ENCODE assay signal across 9 mouse cellular contexts in genomic region chr10:52704101-52705051, GRCm38 (mm10). TPM values are rescaled to one million over a fixed set of nuclear protein-coding genes. Genes with fewer than 3 reads are reported as not detected.
DNase-seq lines count a peak whose midpoint lies in the region; ATAC-seq lines count a peak whose summit lies in the region.
"Had no signal": no experiment of that assay in that cellular context is flagged by ENCODE, and none has a peak within 500 bp of the region (broad histone marks: within the 10 kb centered on the region; RNA-seq: fewer than 3 reads in every experiment).

No protein-coding gene starts in this region.

- H3K9me3 ChIP-seq in forebrain, embryonic 14.5 days (replicated peaks; ENCODE audit: control insufficient read depth, low read length) = no peaks in the 10 kb centered on the region
- no peaks in the 10 kb centered on the region for H3K9me3 ChIP-seq in hindbrain, embryonic 16.5 days (ENCODE audit: control insufficient read depth, low read length)
- H3K9me3 ChIP-seq in neural tube, embryonic 11.5 days (ENCODE audit: control insufficient read depth, low read length) = no peaks in the 10 kb centered on the region

- under 1% methylated on average over 31 of the region's 31 CpGs for WGBS in forebrain, embryonic 14.5 days
- WGBS in hindbrain, embryonic 16.5 days = 1% methylated on average over 31 of the region's 31 CpGs
- 1% methylated on average over 31 of the region's 31 CpGs for WGBS in neural tube, embryonic 11.5 days

- peak overlapping the region; percentile 81 for H3K9ac ChIP-seq in forebrain, embryonic 14.5 days (ENCODE audit: low read length)
- peak overlapping the region; percentile 75 for H3K9ac ChIP-seq in hindbrain, embryonic 16.5 days (ENCODE audit: low read depth, low read length)
- peak overlapping the region; percentile 82 for H3K9ac ChIP-seq in neural tube, embryonic 11.5 days (ENCODE audit: low read length)

- H3K27me3 ChIP-seq in forebrain, embryonic 14.5 days (replicated peaks; ENCODE audit: control insufficient read depth, insufficient read depth, low read length) = no peaks in the 10 kb centered on the region
- no peaks in the 10 kb centered on the region for H3K27me3 ChIP-seq in hindbrain, embryonic 16.5 days (replicated peaks; ENCODE audit: control insufficient read depth, insufficient read depth, low read length)
- H3K27me3 ChIP-seq in neural tube, embryonic 11.5 days (ENCODE audit: control insufficient read depth, insufficient read depth, low read length) = no peaks in the 10 kb centered on the region

- peak overlapping the region; percentile 97 for H3K27ac ChIP-seq in forebrain, embryonic 14.5 days (ENCODE audit: low read depth, low read length)
- peak overlapping the region; percentile 84 for H3K27ac ChIP-seq in hindbrain, embryonic 16.5 days (ENCODE audit: low read depth, low read length)
- H3K27ac ChIP-seq in neural tube, embryonic 11.5 days (ENCODE audit: low read depth, low read length) = peak overlapping the region; percentile 42
- H3K27ac ChIP-seq: macrophage had no signal

- peak; percentile 88 for ATAC-seq in forebrain, embryonic 14.5 days
- ATAC-seq in hindbrain, embryonic 16.5 days = peak; percentile 88
- peak; percentile 91 for ATAC-seq in neural tube, embryonic 11.5 days (ENCODE audit: insufficient read depth, low FRiP score, low TSS enrichment)

- intact Hi-C loops in gastrocnemius, postnatal 14 days (cut with DNase I; ENCODE audit: low total_unique reads) = no loop called here
- intact Hi-C loops in left cerebral cortex, postnatal 4 days (cut with DNase I) = no loop called here

- no peaks in the 10 kb centered on the region for H3K36me3 ChIP-seq in forebrain, embryonic 14.5 days (ENCODE audit: control insufficient read depth, insufficient read depth, low read length)
- H3K36me3 ChIP-seq in hindbrain, embryonic 16.5 days (ENCODE audit: control insufficient read depth, insufficient read depth, low read length) = no peaks in the 10 kb centered on the region
- H3K36me3 ChIP-seq in neural tube, embryonic 11.5 days (ENCODE audit: control insufficient read depth, insufficient read depth, low read length) = no peaks in the 10 kb centered on the region

- peak; percentile 6 for DNase-seq in gastrocnemius, postnatal 14 days
- DNase-seq in gastrocnemius, adult 18-20 months (ENCODE audit: low spot score) = no peak
- peak; percentile 28 for DNase-seq in brain, embryonic 18.5 days (ENCODE audit: low read depth, low spot score)
- peak; percentile 95 for DNase-seq in forebrain, embryonic 14.5 days (ENCODE audit: low spot score)
- peak; percentile 47 for DNase-seq in left cerebral cortex, postnatal 4 days
- peak; percentile 76 for DNase-seq in neural tube, embryonic 11.5 days (ENCODE audit: low spot score)
- DNase-seq in natural killer cell, adult 2 months (ENCODE audit: low spot score in 2 of 2) = no peak

- H3K4me1 ChIP-seq in forebrain, embryonic 14.5 days (ENCODE audit: control insufficient read depth, insufficient read depth, low read length) = peaks cover 14% of the 10 kb centered on the region
- peaks cover 12% of the 10 kb centered on the region for H3K4me1 ChIP-seq in hindbrain, embryonic 16.5 days (ENCODE audit: control insufficient read depth, insufficient read depth, low read depth, low read length)
- no peaks in the 10 kb centered on the region for H3K4me1 ChIP-seq in neural tube, embryonic 11.5 days (ENCODE audit: control insufficient read depth, insufficient read depth, low read length)

- peak overlapping the region; percentile 47 for H3K4me3 ChIP-seq in forebrain, embryonic 14.5 days (ENCODE audit: low read depth, low read length)
- H3K4me3 ChIP-seq in hindbrain, embryonic 16.5 days (ENCODE audit: low read length) = peak overlapping the region; percentile 49
- H3K4me3 ChIP-seq in neural tube, embryonic 11.5 days (ENCODE audit: low read depth, low read length) = peak overlapping the region; percentile 40

- H3K4me2 ChIP-seq in forebrain, embryonic 14.5 days (ENCODE audit: low read length) = peak overlapping the region; percentile 84
- peak overlapping the region; percentile 85 for H3K4me2 ChIP-seq in hindbrain, embryonic 16.5 days (ENCODE audit: low read length)
- peak overlapping the region; percentile 80 for H3K4me2 ChIP-seq in neural tube, embryonic 11.5 days (ENCODE audit: low read depth)

RNA-seq across cellular contexts. Expression of gene Slc35f1, which starts 14.0 kb away (rescaled TPM):
- 1 to 10 TPM; 1.3 to 1.7 TPM for total RNA-seq in gastrocnemius, postnatal 14 days (2021)
- total RNA-seq in gastrocnemius, adult 18-20 months (2021) = under 1 TPM; 0.32 to 0.52 TPM
- 18.6 and 24.1 TPM in 2 replicates for polyA plus RNA-seq in forebrain, embryonic 14.5 days (2014; fragmentation: Nextera tagmentation; extraction: Ambion mirVana)
- 36.2 and 38.7 TPM in 2 replicates for polyA plus RNA-seq in hindbrain, embryonic 16.5 days (2015; fragmentation: Nextera tagmentation; extraction: Ambion mirVana)
- total RNA-seq in left cerebral cortex, postnatal 4 days (2021) = 100 to 1,000 TPM; 107 to 115 TPM
- 14.8 and 17.1 TPM in 2 replicates for polyA plus RNA-seq in neural tube, embryonic 11.5 days (2014; fragmentation: Nextera tagmentation; extraction: Ambion mirVana)
- polyA plus RNA-seq: macrophage had no signal

Comparison
In these comparisons a context has a peak if more than half of its experiments do, and no peak if none do; other contexts are left out.
1. DNase-seq: peak in gastrocnemius, postnatal 14 days (single experiment), brain, embryonic 18.5 days (single experiment), forebrain, embryonic 14.5 days (single experiment), left cerebral cortex, postnatal 4 days (single experiment) and neural tube, embryonic 11.5 days (single experiment); none in gastrocnemius, adult 18-20 months (single experiment) and natural killer cell, adult 2 months (0 of 2).
2. H3K27ac ChIP-seq: peak in every context shown above with its lines; median percentile 97 in forebrain, embryonic 14.5 days; 84 in hindbrain, embryonic 16.5 days; 42 in neural tube, embryonic 11.5 days.
3. RNA of gene Slc35f1, which starts 14.0 kb away (total RNA-seq): 107 to 115 TPM in left cerebral cortex, postnatal 4 days; 1.3 to 1.7 TPM in gastrocnemius, postnatal 14 days and 0.32 to 0.52 TPM in gastrocnemius, adult 18-20 months; every median in the first group is over 10 times any median in the second.
4. Peak in every context shown above with its lines, with median percentiles within 50 percentile points of each other: ATAC-seq, H3K4me2 ChIP-seq, H3K4me3 ChIP-seq and H3K9ac ChIP-seq.